Mouse (Mus musculus): Measurements from ENCODE around the gene Spocd1.

- TF ChIP-seq POLR2A (IDR thresholded peaks at IDR 0.05; ENCODE audit: borderline replicate concordance, insufficient read depth, low read length) (no peak), CTCF (IDR thresholded peaks at IDR 0.05; ENCODE audit: borderline replicate concordance, insufficient read depth, low read depth, low read length) (no peak)
Measured at GRCm38 (mm10) chr4:129965294-129965693, 36.2 kb downstream of the Spocd1 start.

Measured in cerebellum, adult 2 months (tissue).